Mouse (Mus musculus) erythroid progenitor cell, adult 5-6 weeks (primary cell): ENCODE data around the gene Lamtor1. TPM values are rescaled to one million over a fixed set of nuclear protein-coding genes. Genes with fewer than 3 reads are reported as not detected.
A peak's percentile ranks its signal among the peaks of the same experiment; 100 is the strongest.

ENCODE experiments used
- ATAC-seq: replicated peaks from 2 replicates; pipeline ENCODE4 v1.8.0; 2016; ENCODE audit warnings: moderate number of reproducible peaks, mild to moderate bottlenecking, moderate TSS enrichment, inconsistent platforms; ENCODE audit not compliant: poor library complexity, low FRiP score, severe bottlenecking
- total RNA-seq, 2 experiments: library from RNA; stranded (forward) in 1 of 2; stranded (reverse) in 1 of 2; fragments of 150-400 nt in 1 of 2; fragments of 186-747, 209-891 nt in 1 of 2; gene quantifications; 2 replicates each; pipeline versions ENCODE4 v1.2.3 to v1.2.4; 2015 to 2017; ENCODE audit warnings: low replicate concordance in 2 of 2

The Lamtor1 gene
- total RNA-seq (2015; ENCODE audit: low replicate concordance): 26.8 and 44.7 TPM in 2 replicates
- 19.9 and 28.5 TPM in 2 replicates for total RNA-seq (2017; ENCODE audit: low replicate concordance)

- peak; percentile 95 for ATAC-seq
These were observed at the start of gene Lamtor1 for GRCm38 (mm10) chr7:101905561-101906286. TSS of gene Lamtor1 (plus strand) at chr7:101905904.

- ATAC-seq: no peak
These were observed 48.6 kb upstream of the Lamtor1 start, which contains the start of gene Folr2 for GRCm38 (mm10) chr7:101857094-101857493. TSS of gene Folr2 (minus strand) at chr7:101857194.

- no peak for ATAC-seq
These were observed 47.3 kb upstream of the Lamtor1 start for GRCm38 (mm10) chr7:101858362-101858761.

- ATAC-seq: no peak
These were observed 44.7 kb upstream of the Lamtor1 start for GRCm38 (mm10) chr7:101860978-101861377.

- no peak for ATAC-seq
These were observed 43.4 kb upstream of the Lamtor1 start for GRCm38 (mm10) chr7:101862291-101862690.

GRCm38 (mm10) chr7:101863415-101863814 lies 42.3 kb upstream of the Lamtor1 start, which contains the start of gene Anapc15:
TSS of gene Anapc15 (plus strand) at chr7:101863715.
- no peak for ATAC-seq

- no peak for ATAC-seq
These were observed 39.0 kb upstream of the Lamtor1 start for GRCm38 (mm10) chr7:101866491-101867265.

GRCm38 (mm10) chr7:101867482-101867881 lies 38.2 kb upstream of the Lamtor1 start:
- no peak for ATAC-seq

- peak; percentile 64 for ATAC-seq
These were observed 37.2 kb upstream of the Lamtor1 start for GRCm38 (mm10) chr7:101868241-101869162.

- ATAC-seq: no peak
These were observed 36.6 kb upstream of the Lamtor1 start for GRCm38 (mm10) chr7:101869163-101869500.

GRCm38 (mm10) chr7:101870629-101871028 lies 35.1 kb upstream of the Lamtor1 start, which contains the start of gene Folr1:
TSS of gene Folr1 (minus strand) at chr7:101870788.
- ATAC-seq: no peak

GRCm38 (mm10) chr7:101871296-101871695 lies 34.4 kb upstream of the Lamtor1 start:
- no peak; the same call in 1 of the 2 replicates for ATAC-seq

- ATAC-seq: no peak
These were observed 29.7 kb upstream of the Lamtor1 start for GRCm38 (mm10) chr7:101875978-101876377.

GRCm38 (mm10) chr7:101880855-101881254 lies 24.8 kb upstream of the Lamtor1 start:
- ATAC-seq: no peak

- ATAC-seq: no peak
These were observed 23.1 kb upstream of the Lamtor1 start for GRCm38 (mm10) chr7:101882413-101883154.

GRCm38 (mm10) chr7:101884160-101884559 lies 21.5 kb upstream of the Lamtor1 start:
- ATAC-seq: no peak

- no peak for ATAC-seq
These were observed 19.4 kb upstream of the Lamtor1 start for GRCm38 (mm10) chr7:101886274-101886673.

- no peak for ATAC-seq
These were observed 17.2 kb upstream of the Lamtor1 start for GRCm38 (mm10) chr7:101888460-101888859.

- ATAC-seq: no peak
These were observed 10.0 kb upstream of the Lamtor1 start for GRCm38 (mm10) chr7:101895695-101896094.
